Mouse (Mus musculus): Measurements from ENCODE around the gene Xiap.
A peak's percentile ranks its signal among the peaks of the same experiment; 100 is the strongest.
"Not testable (repeated sequence)": the region's sequence is repeated elsewhere in the genome, so short reads cannot be mapped to it uniquely, and the experiment has no call there.

Gene Xiap

GRCm38 (mm10) chrX:42059282-42060068 lies at the start of gene Xiap:
Gene Xiap, plus strand, starts transcription at chrX:42059679.
- no peak for DNase-seq (ENCODE audit: low read depth, low spot score)

GRCm38 (mm10) chrX:42012677-42013208 lies 46.7 kb upstream of the Xiap start:
- no peak for DNase-seq (ENCODE audit: low read depth, low spot score)

GRCm38 (mm10) chrX:42013776-42014175 lies 45.7 kb upstream of the Xiap start:
- DNase-seq (ENCODE audit: low read depth, low spot score), result no peak

GRCm38 (mm10) chrX:42014502-42014901 lies 45.0 kb upstream of the Xiap start:
- no peak for DNase-seq (ENCODE audit: low read depth, low spot score)

GRCm38 (mm10) chrX:42018030-42018429 lies 41.4 kb upstream of the Xiap start:
- DNase-seq (ENCODE audit: low read depth, low spot score), result peak; percentile 76

GRCm38 (mm10) chrX:42019441-42019840 lies 40.0 kb upstream of the Xiap start:
- DNase-seq (ENCODE audit: low read depth, low spot score), result no peak

- DNase-seq (ENCODE audit: low read depth, low spot score), result not testable (repeated sequence)
Measured at GRCm38 (mm10) chrX:42025802-42026440, 33.6 kb upstream of the Xiap start.

GRCm38 (mm10) chrX:42026981-42027380 lies 32.5 kb upstream of the Xiap start:
- DNase-seq (ENCODE audit: low read depth, low spot score), result not testable (repeated sequence)

GRCm38 (mm10) chrX:42033111-42033693 lies 26.3 kb upstream of the Xiap start:
- DNase-seq (ENCODE audit: low read depth, low spot score), result peak; percentile 85

GRCm38 (mm10) chrX:42033911-42034310 lies 25.6 kb upstream of the Xiap start:
- DNase-seq (ENCODE audit: low read depth, low spot score), result no peak

GRCm38 (mm10) chrX:42039481-42039880 lies 20.0 kb upstream of the Xiap start:
- no peak for DNase-seq (ENCODE audit: low read depth, low spot score)

GRCm38 (mm10) chrX:42044935-42045334 lies 14.5 kb upstream of the Xiap start:
- no peak for DNase-seq (ENCODE audit: low read depth, low spot score)

- DNase-seq (ENCODE audit: low read depth, low spot score), result no peak
Measured at GRCm38 (mm10) chrX:42050652-42051643, 8.5 kb upstream of the Xiap start.

- DNase-seq (ENCODE audit: low read depth, low spot score), result peak; percentile 36
Measured at GRCm38 (mm10) chrX:42057012-42057411, 2.5 kb upstream of the Xiap start.

GRCm38 (mm10) chrX:42057873-42058272 lies 1.6 kb upstream of the Xiap start:
- peak; percentile 87 for DNase-seq (ENCODE audit: low read depth, low spot score)

- no peak for DNase-seq (ENCODE audit: low read depth, low spot score)
Measured at GRCm38 (mm10) chrX:42063621-42064020, 4.1 kb downstream of the Xiap start.

- DNase-seq (ENCODE audit: low read depth, low spot score), result no peak
Measured at GRCm38 (mm10) chrX:42065086-42065485, 5.6 kb downstream of the Xiap start.

- no peak for DNase-seq (ENCODE audit: low read depth, low spot score)
Measured at GRCm38 (mm10) chrX:42066771-42067170, 7.3 kb downstream of the Xiap start.

- DNase-seq (ENCODE audit: low read depth, low spot score), result peak; percentile 75
Measured at GRCm38 (mm10) chrX:42067791-42068200, 8.3 kb downstream of the Xiap start.

- DNase-seq (ENCODE audit: low read depth, low spot score), result peak; percentile 91
Measured at GRCm38 (mm10) chrX:42068201-42068874, 8.9 kb downstream of the Xiap start.

GRCm38 (mm10) chrX:42068875-42069257 lies 9.4 kb downstream of the Xiap start:
- peak; percentile 48 for DNase-seq (ENCODE audit: low read depth, low spot score)
